Mouse (Mus musculus): ENCODE results near the gene Phactr1. TPM values are rescaled to one million over a fixed set of nuclear protein-coding genes. Genes with fewer than 3 reads are reported as not detected.
A peak's percentile ranks its signal among the peaks of the same experiment; 100 is the strongest.

Gene Phactr1
- polyA plus RNA-seq, 1 experiment from 2014 or later, result 10.0 TPM

GRCm38 (mm10) chr13:43157370-43157769 is 476.9 kb downstream of the Phactr1 start:
- no peak for DNase-seq (ENCODE audit: low spot score)

GRCm38 (mm10) chr13:43158281-43158680 is 477.9 kb downstream of the Phactr1 start:
- no peak overlapping the region for H3K9ac ChIP-seq (ENCODE audit: low read length)
- no peak for ATAC-seq (replicated peaks; ENCODE audit: low FRiP score, low TSS enrichment, low read depth)
- DNase-seq (ENCODE audit: low spot score), result no peak
- peaks cover 25% of the 10 kb centered on the region for H3K36me3 ChIP-seq (ENCODE audit: control insufficient read depth, insufficient read depth, low read length)
- H3K27ac ChIP-seq (ENCODE audit: low read depth), result no peak overlapping the region
- H3K9me3 ChIP-seq (ENCODE audit: control insufficient read depth, low read length), result no peaks in the 10 kb centered on the region
- H3K4me2 ChIP-seq (ENCODE audit: low read length), result no peak overlapping the region
- 0 out of 2 replicates have a peak, but pooled peaks cover 3% of the 10 kb centered on the region for H3K4me1 ChIP-seq (replicated peaks; ENCODE audit: control insufficient read depth, insufficient read depth, low read length)
- H3K27me3 ChIP-seq (replicated peaks; ENCODE audit: control insufficient read depth, insufficient read depth, low read length), result no peaks in the 10 kb centered on the region
- 58% methylated on average over 5 of the region's 5 CpGs for WGBS
- no peak overlapping the region for H3K4me3 ChIP-seq (ENCODE audit: low read depth, low read length)

More at GRCm38 (mm10) chr13:43157370-43157769, 476.9 kb downstream of the Phactr1 start:
- H3K27ac ChIP-seq (ENCODE audit: low read depth), result no peak overlapping the region
- ATAC-seq (replicated peaks; ENCODE audit: low FRiP score, low TSS enrichment, low read depth), result no peak
- no peaks in the 10 kb centered on the region for H3K9me3 ChIP-seq (ENCODE audit: control insufficient read depth, low read length)
- H3K36me3 ChIP-seq (ENCODE audit: control insufficient read depth, insufficient read depth, low read length), result peaks cover 22% of the 10 kb centered on the region
- H3K4me1 ChIP-seq (replicated peaks; ENCODE audit: control insufficient read depth, insufficient read depth, low read length), result 0 out of 2 replicates have a peak, but pooled peaks cover 3% of the 10 kb centered on the region
- no peak overlapping the region for H3K9ac ChIP-seq (ENCODE audit: low read length)
- 58% methylated on average over 5 of the region's 5 CpGs for WGBS
- H3K27me3 ChIP-seq (replicated peaks; ENCODE audit: control insufficient read depth, insufficient read depth, low read length), result no peaks in the 10 kb centered on the region
- no peak overlapping the region for H3K4me2 ChIP-seq (ENCODE audit: low read length)
- H3K4me3 ChIP-seq (ENCODE audit: low read depth, low read length), result no peak overlapping the region

GRCm38 (mm10) chr13:43159429-43159828 is 479.0 kb downstream of the Phactr1 start:
- Histone ChIP-seq H3K9ac (ENCODE audit: low read length) (no peak overlapping the region), H3K9me3 (ENCODE audit: control insufficient read depth, low read length) (no peaks in the 10 kb centered on the region), H3K4me2 (ENCODE audit: low read length) (no peak overlapping the region), H3K27me3 (replicated peaks; ENCODE audit: control insufficient read depth, insufficient read depth, low read length) (no peaks in the 10 kb centered on the region), H3K4me1 (replicated peaks; ENCODE audit: control insufficient read depth, insufficient read depth, low read length) (0 out of 2 replicates have a peak, but pooled peaks cover 3% of the 10 kb centered on the region), H3K27ac (ENCODE audit: low read depth) (no peak overlapping the region), H3K4me3 (ENCODE audit: low read depth, low read length) (no peak overlapping the region), H3K36me3 (ENCODE audit: control insufficient read depth, insufficient read depth, low read length) (peaks cover 23% of the 10 kb centered on the region)
- no peak for DNase-seq (ENCODE audit: low spot score)
- 28% methylated on average over 3 of the region's 3 CpGs for WGBS
- peak; percentile 80 for ATAC-seq (replicated peaks; ENCODE audit: low FRiP score, low TSS enrichment, low read depth)

- peaks cover 28% of the 10 kb centered on the region; the same call in 1 of the 2 replicates for H3K36me3 ChIP-seq (ENCODE audit: control insufficient read depth, insufficient read depth, low read length)
- H3K4me3 ChIP-seq (ENCODE audit: low read depth, low read length), result no peak overlapping the region
- H3K9ac ChIP-seq (ENCODE audit: low read length), result no peak overlapping the region
- H3K4me1 ChIP-seq (replicated peaks; ENCODE audit: control insufficient read depth, insufficient read depth, low read length), result 0 out of 2 replicates have a peak, but pooled peaks cover 9% of the 10 kb centered on the region
- H3K27ac ChIP-seq (ENCODE audit: low read depth), result no peak overlapping the region
- WGBS, result 85% methylated on average over 9 of the region's 9 CpGs
- DNase-seq (ENCODE audit: low spot score), result no peak
- H3K4me2 ChIP-seq (ENCODE audit: low read length), result no peak overlapping the region
- H3K27me3 ChIP-seq (replicated peaks; ENCODE audit: control insufficient read depth, insufficient read depth, low read length), result no peaks in the 10 kb centered on the region
- no peak for ATAC-seq (replicated peaks; ENCODE audit: low FRiP score, low TSS enrichment, low read depth)
- H3K9me3 ChIP-seq (ENCODE audit: control insufficient read depth, low read length), result no peaks in the 10 kb centered on the region
These were observed 487.3 kb downstream of the Phactr1 start for GRCm38 (mm10) chr13:43167721-43168120.

- Histone ChIP-seq H3K4me3 (ENCODE audit: low read depth, low read length) (peak within 1 kb of the TSS; percentile 66), H3K4me2 (ENCODE audit: low read length) (peak within 1 kb of the TSS; percentile 69), H3K27me3 (replicated peaks; ENCODE audit: control insufficient read depth, insufficient read depth, low read length) (no peaks in the 10 kb centered on the region), H3K9me3 (ENCODE audit: control insufficient read depth, low read length) (no peaks in the 10 kb centered on the region), H3K9ac (ENCODE audit: low read length) (peak within 1 kb of the TSS; percentile 78), H3K4me1 (replicated peaks; ENCODE audit: control insufficient read depth, insufficient read depth, low read length) (0 out of 2 replicates have a peak, but pooled peaks cover 9% of the 10 kb centered on the region), H3K36me3 (ENCODE audit: control insufficient read depth, insufficient read depth, low read length) (peaks cover 15% of the 10 kb centered on the region; the same call in 1 of the 2 replicates), H3K27ac (ENCODE audit: low read depth) (peak within 1 kb of the TSS; percentile 76)
- under 1% methylated on average over 48 of the region's 48 CpGs for WGBS
- peak; percentile 97 for ATAC-seq (replicated peaks; ENCODE audit: low FRiP score, low TSS enrichment, low read depth)
- DNase-seq (ENCODE audit: low spot score), result peak; percentile 99
These were observed 490.7 kb downstream of the Phactr1 start, which contains the start of gene Tbc1d7 for GRCm38 (mm10) chr13:43171020-43171710. TSS of gene Tbc1d7 (minus strand) at chr13:43171501.

- WGBS, result 41% methylated on average over 14 of the region's 14 CpGs
- ATAC-seq (replicated peaks; ENCODE audit: low FRiP score, low TSS enrichment, low read depth), result no peak
- H3K9me3 ChIP-seq (ENCODE audit: control insufficient read depth, low read length), result no peaks in the 10 kb centered on the region
- H3K27me3 ChIP-seq (replicated peaks; ENCODE audit: control insufficient read depth, insufficient read depth, low read length), result no peaks in the 10 kb centered on the region
- H3K27ac ChIP-seq (ENCODE audit: low read depth), result no peak overlapping the region
- H3K4me3 ChIP-seq (ENCODE audit: low read depth, low read length), result peak overlapping the region; percentile 66
- H3K4me2 ChIP-seq (ENCODE audit: low read length), result peak overlapping the region; percentile 69
- DNase-seq (ENCODE audit: low spot score), result peak; percentile 62
- peaks cover 13% of the 10 kb centered on the region; the same call in 1 of the 2 replicates for H3K36me3 ChIP-seq (ENCODE audit: control insufficient read depth, insufficient read depth, low read length)
- peak overlapping the region; percentile 78 for H3K9ac ChIP-seq (ENCODE audit: low read length)
- 0 out of 2 replicates have a peak, but pooled peaks cover 9% of the 10 kb centered on the region for H3K4me1 ChIP-seq (replicated peaks; ENCODE audit: control insufficient read depth, insufficient read depth, low read length)
These were observed 491.8 kb downstream of the Phactr1 start for GRCm38 (mm10) chr13:43172036-43172713.

GRCm38 (mm10) chr13:43173262-43173661 is 492.8 kb downstream of the Phactr1 start:
- no peaks in the 10 kb centered on the region for H3K27me3 ChIP-seq (replicated peaks; ENCODE audit: control insufficient read depth, insufficient read depth, low read length)
- DNase-seq (ENCODE audit: low spot score), result peak; percentile 83
- H3K9ac ChIP-seq (ENCODE audit: low read length), result no peak overlapping the region
- H3K9me3 ChIP-seq (ENCODE audit: control insufficient read depth, low read length), result no peaks in the 10 kb centered on the region
- H3K4me1 ChIP-seq (replicated peaks; ENCODE audit: control insufficient read depth, insufficient read depth, low read length), result 0 out of 2 replicates have a peak, but pooled peaks cover 9% of the 10 kb centered on the region
- 0 out of 2 replicates have a peak, but pooled peaks cover 5% of the 10 kb centered on the region for H3K36me3 ChIP-seq (ENCODE audit: control insufficient read depth, insufficient read depth, low read length)
- no peak overlapping the region for H3K27ac ChIP-seq (ENCODE audit: low read depth)
- H3K4me3 ChIP-seq (ENCODE audit: low read depth, low read length), result no peak overlapping the region
- ATAC-seq (replicated peaks; ENCODE audit: low FRiP score, low TSS enrichment, low read depth), result no peak
- 15% methylated on average over 9 of the region's 9 CpGs for WGBS
- H3K4me2 ChIP-seq (ENCODE audit: low read length), result no peak overlapping the region

GRCm38 (mm10) chr13:43176676-43177075 is 496.3 kb downstream of the Phactr1 start:
- WGBS, result 91% methylated on average over 3 of the region's 3 CpGs
- Histone ChIP-seq H3K27me3 (replicated peaks; ENCODE audit: control insufficient read depth, insufficient read depth, low read length) (no peaks in the 10 kb centered on the region), H3K27ac (ENCODE audit: low read depth) (no peak overlapping the region), H3K9ac (ENCODE audit: low read length) (no peak overlapping the region), H3K4me1 (replicated peaks; ENCODE audit: control insufficient read depth, insufficient read depth, low read length) (0 out of 2 replicates have a peak, but pooled peaks cover 4% of the 10 kb centered on the region), H3K4me3 (ENCODE audit: low read depth, low read length) (no peak overlapping the region), H3K36me3 (ENCODE audit: control insufficient read depth, insufficient read depth, low read length) (no peaks in the 10 kb centered on the region), H3K9me3 (ENCODE audit: control insufficient read depth, low read length) (no peaks in the 10 kb centered on the region), H3K4me2 (ENCODE audit: low read length) (no peak overlapping the region)
- DNase-seq (ENCODE audit: low spot score), result no peak
- no peak for ATAC-seq (replicated peaks; ENCODE audit: low FRiP score, low TSS enrichment, low read depth)
